ENCODE assay signal across 8 mouse cellular contexts in the genomic region with DNA sequence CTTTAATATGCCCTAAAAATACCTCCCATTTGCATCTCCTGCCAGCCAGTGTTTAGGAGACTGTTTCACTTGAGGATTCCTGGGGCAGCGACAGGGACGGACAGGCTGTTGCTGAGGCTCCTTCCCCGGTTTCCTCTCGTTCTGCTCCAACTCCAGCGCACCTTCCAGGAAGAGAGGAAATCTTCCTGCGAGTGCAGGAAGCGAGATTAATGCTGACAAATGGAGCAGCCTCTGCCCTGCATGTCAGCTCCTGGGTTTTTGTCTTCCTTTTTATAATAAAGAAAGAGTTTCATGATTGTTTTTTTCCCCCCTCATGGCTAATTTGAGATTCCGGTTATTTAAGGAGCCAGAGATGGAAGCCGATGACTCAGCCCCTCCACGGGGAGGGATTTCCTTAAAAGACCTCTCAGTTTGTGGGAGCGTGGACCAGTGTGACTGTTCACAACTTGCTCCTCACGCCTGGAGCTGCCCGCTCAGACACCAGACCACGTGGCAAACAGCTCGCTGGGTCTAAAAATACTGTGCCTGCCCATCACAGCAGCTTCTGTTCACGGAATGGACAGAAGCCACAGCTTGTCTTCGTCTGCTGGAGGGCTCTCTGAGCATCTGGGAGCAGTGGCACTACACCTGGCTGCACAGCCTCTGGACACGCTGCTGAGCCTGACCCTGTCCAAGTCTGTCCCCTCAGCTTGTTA. TPM values are rescaled to one million over a fixed set of nuclear protein-coding genes. Genes with fewer than 3 reads are reported as not detected.
A peak's percentile ranks its signal among the peaks of the same experiment; 100 is the strongest.
DNase-seq lines count a peak whose midpoint lies in the region; ATAC-seq lines count a peak whose summit lies in the region.

No protein-coding gene starts in this region.

- H3K9me3 ChIP-seq in hindbrain, embryonic 12.5 days (replicated peaks): no peaks in the 10 kb centered on the region
- H3K9me3 ChIP-seq in neural tube, embryonic 13.5 days: no peaks in the 10 kb centered on the region

- peak; percentile 67 for DNase-seq in NIH3T3 (ENCODE audit: low read depth)
- DNase-seq in cerebellum, adult 11 months: peak; percentile 47
- DNase-seq in frontal cortex, postnatal 25 days (ENCODE audit: low spot score in 2 of 2): peak; percentile 45 to 58
- DNase-seq in layer of hippocampus, postnatal 14 days (ENCODE audit: low spot score in 2 of 2): peak; percentile 42 to 43
- DNase-seq in thymus, adult 18-20 months: no peak
- DNase-seq in spleen, postnatal 4 days (ENCODE audit: low spot score in 2 of 2): no peak

- H3K4me3 ChIP-seq in hindbrain, embryonic 12.5 days: no peak overlapping the region
- no peak overlapping the region for H3K4me3 ChIP-seq in neural tube, embryonic 13.5 days

- H3K4me2 ChIP-seq in hindbrain, embryonic 12.5 days (replicated peaks): peak overlapping the region; percentile 30
- H3K4me2 ChIP-seq in neural tube, embryonic 13.5 days: peak overlapping the region; percentile 29

- H3K9ac ChIP-seq in hindbrain, embryonic 12.5 days: 0 out of 2 replicates have a peak overlapping the region, but pooled peaks have one; percentile 13
- no peak overlapping the region; the same call in 1 of the 2 replicates for H3K9ac ChIP-seq in neural tube, embryonic 13.5 days

- no peaks in the 10 kb centered on the region for H3K36me3 ChIP-seq in hindbrain, embryonic 12.5 days
- no peaks in the 10 kb centered on the region for H3K36me3 ChIP-seq in neural tube, embryonic 13.5 days

- H3K27me3 ChIP-seq in hindbrain, embryonic 12.5 days: no peaks in the 10 kb centered on the region
- H3K27me3 ChIP-seq in neural tube, embryonic 13.5 days: no peaks in the 10 kb centered on the region

- 40% methylated on average over 18 of the region's 18 CpGs for WGBS in hindbrain, embryonic 12.5 days
- WGBS in neural tube, embryonic 13.5 days: 48% methylated on average over 18 of the region's 18 CpGs

- H3K27ac ChIP-seq in hindbrain, embryonic 12.5 days: no peak overlapping the region
- H3K27ac ChIP-seq in neural tube, embryonic 13.5 days (replicated peaks): no peak overlapping the region

- H3K4me1 ChIP-seq in hindbrain, embryonic 12.5 days: peaks cover 10% of the 10 kb centered on the region
- peaks cover 5% of the 10 kb centered on the region; the same call in 1 of the 2 replicates for H3K4me1 ChIP-seq in neural tube, embryonic 13.5 days (replicated peaks)

- ATAC-seq in hindbrain, embryonic 12.5 days (ENCODE audit: low FRiP score): no peak
- no peak for ATAC-seq in neural tube, embryonic 13.5 days (ENCODE audit: low read depth)

RNA-seq across cellular contexts. Expression of gene Adarb1, which starts 16.5 kb away (rescaled TPM):
- polyA plus RNA-seq in hindbrain, embryonic 12.5 days (2016; fragmentation: Nextera tagmentation; extraction: Ambion mirVana): 10.3 and 10.6 TPM in 2 replicates
- total RNA-seq in layer of hippocampus, postnatal 14 days (2021): 100 to 1,000 TPM in 1 of 2 experiments, 10 to 100 TPM in 1; 94.7 to 110 TPM
- 10.7 and 12.1 TPM in 2 replicates for polyA plus RNA-seq in neural tube, embryonic 13.5 days (2015; fragmentation: Nextera tagmentation; extraction: Ambion mirVana)

Comparison
In these comparisons a context has a peak if more than half of its experiments do, and no peak if none do; other contexts are left out.
1. DNase-seq: peak in NIH3T3 (single experiment), cerebellum, adult 11 months (single experiment), frontal cortex, postnatal 25 days (2 of 2) and layer of hippocampus, postnatal 14 days (2 of 2); none in thymus, adult 18-20 months (0 of 2) and spleen, postnatal 4 days (0 of 2).